Mouse (Mus musculus) heart, adult 9 months (tissue): ENCODE results near the gene Gpr156.

Experiments used
- DNase-seq, 2 experiments: peaks; one replicate each; pipeline ENCODE4 v3.0.0; 2022; ENCODE audit warnings: low spot score in 2 of 2

The Gpr156 gene

GRCm38 (mm10) chr16:37916818-37917201, 514 bp downstream of the Gpr156 start:
- DNase-seq = no peak

DNA sequence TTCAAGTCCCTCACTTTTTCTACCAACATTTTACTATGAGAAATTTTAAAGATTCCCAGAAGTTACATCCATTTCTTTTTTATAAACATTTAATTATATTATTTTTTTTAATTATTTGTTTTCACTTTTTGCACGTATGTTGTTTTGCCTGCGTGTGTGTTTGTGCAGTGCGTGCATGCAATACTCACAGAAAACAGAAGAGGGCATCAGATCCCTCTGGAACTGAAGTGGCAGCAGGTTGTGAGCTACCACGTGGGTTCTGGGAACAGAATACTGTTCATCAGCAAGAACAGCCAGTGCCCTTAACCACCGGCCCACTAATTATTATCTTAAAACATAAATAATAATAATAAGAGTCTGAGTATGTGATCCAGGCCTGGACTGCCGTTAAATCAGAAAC, 2.7 kb downstream of the Gpr156 start:
- DNase-seq = no peak

GRCm38 (mm10) chr16:37920842-37921409, 4.6 kb downstream of the Gpr156 start:
- DNase-seq = no peak

GRCm38 (mm10) chr16:37926087-37926486, 9.8 kb downstream of the Gpr156 start:
- DNase-seq = no peak

GRCm38 (mm10) chr16:37927117-37927516, 10.8 kb downstream of the Gpr156 start:
- DNase-seq = no peak

DNA sequence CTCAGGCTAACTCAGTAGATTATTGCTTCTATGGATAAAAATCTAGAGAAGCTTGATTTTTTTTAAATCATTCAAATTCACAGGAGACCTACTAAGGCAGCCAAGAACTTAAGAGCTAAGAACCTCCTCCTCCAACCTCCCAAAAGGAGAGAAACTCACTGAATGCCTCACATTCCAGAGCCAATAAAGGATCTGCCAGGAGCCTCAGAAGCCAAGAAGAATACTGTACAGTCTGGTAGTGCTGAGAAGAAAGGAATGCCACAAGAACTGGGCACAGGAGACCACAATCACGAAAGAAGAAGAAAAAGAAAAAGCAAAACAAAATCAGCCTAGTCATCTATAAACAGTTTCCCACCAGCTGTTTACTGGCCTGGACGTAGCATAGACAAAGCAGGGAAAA, 12.7 kb downstream of the Gpr156 start:
- no peak for DNase-seq

- DNase-seq = no peak
Observed at GRCm38 (mm10) chr16:37929626-37930025, 13.3 kb downstream of the Gpr156 start.

- no peak for DNase-seq
Observed at GRCm38 (mm10) chr16:37934932-37935331, 18.6 kb downstream of the Gpr156 start.

- DNase-seq = no peak
Observed at GRCm38 (mm10) chr16:37937276-37937675, 21.0 kb downstream of the Gpr156 start.

- no peak for DNase-seq
Observed at GRCm38 (mm10) chr16:37938125-37939081, 22.1 kb downstream of the Gpr156 start.

DNA sequence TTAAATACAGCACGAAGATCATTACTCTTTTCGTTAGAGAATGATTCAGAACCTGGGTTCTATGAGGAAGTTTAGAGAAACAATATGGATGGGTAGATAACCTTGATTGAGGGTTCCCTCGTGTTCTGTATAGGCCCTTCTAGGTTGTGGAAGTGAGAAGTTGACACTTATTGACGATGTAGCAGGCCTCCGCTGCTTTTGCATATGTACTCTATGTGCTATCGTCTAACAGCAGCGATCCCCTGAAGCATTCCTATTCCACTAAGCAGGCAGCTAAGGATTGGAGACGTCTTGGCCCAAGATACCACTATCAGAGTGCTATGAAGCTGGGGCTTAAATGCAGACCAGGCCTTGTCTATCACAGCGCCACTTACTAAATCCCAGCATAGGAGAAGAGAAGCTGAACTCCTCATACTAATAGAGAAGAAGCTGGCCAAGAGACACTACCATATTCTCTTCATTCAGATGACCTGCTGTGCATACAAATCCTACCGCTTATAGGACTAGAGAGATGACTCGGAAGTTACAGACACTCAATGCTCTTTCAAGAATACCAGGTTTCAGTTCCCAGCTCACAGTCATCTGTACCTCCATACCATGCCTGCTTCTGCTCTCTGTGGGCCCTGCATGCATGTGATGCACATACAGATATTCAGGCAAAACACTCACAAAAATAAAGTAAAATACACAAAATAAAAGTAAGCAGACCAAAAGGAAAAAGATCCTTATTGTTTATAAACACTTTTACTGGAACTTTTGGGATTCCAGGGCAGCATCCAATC, 23.0 kb downstream of the Gpr156 start:
- no peak for DNase-seq

DNA sequence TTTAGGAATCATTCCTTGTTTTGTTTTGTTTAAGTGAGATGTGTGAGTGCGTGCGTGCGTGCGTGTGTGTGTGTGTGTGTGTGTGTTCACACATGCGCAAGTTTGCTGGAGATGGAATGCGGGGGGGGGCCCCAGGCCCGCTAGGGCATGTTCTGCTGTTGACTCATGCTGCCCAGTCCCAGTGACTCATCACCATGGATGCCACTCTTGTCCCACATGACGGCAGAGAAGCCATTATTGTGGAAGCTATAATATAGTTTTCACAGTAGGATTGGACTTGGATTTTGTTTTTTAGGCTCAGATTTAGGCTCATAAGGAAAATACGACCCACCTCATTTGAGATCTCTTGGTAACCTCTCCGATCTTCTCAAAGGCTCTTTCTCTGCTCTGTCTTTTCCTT, 24.0 kb downstream of the Gpr156 start:
- DNase-seq = no peak

DNA sequence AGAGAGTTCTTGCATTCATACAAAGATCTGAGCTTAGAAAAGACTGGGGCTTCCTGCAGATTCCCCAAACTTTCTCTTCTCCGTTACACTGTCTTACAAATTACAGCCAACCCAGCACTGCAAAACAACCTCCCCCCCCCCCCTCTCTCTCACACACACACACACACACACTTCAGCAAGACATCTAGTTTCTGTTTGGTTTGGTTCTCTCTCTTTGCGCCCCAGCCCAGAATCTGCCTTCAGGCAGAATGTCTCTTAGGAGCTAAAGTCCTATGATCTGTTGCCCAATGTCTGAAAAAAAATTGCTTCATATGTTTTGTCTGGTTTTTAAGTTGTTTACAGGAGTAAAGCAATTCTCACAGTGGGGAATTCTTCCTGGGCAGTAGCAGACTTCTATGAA, 27.4 kb downstream of the Gpr156 start:
- DNase-seq = peak; percentile 25 to 33

DNA sequence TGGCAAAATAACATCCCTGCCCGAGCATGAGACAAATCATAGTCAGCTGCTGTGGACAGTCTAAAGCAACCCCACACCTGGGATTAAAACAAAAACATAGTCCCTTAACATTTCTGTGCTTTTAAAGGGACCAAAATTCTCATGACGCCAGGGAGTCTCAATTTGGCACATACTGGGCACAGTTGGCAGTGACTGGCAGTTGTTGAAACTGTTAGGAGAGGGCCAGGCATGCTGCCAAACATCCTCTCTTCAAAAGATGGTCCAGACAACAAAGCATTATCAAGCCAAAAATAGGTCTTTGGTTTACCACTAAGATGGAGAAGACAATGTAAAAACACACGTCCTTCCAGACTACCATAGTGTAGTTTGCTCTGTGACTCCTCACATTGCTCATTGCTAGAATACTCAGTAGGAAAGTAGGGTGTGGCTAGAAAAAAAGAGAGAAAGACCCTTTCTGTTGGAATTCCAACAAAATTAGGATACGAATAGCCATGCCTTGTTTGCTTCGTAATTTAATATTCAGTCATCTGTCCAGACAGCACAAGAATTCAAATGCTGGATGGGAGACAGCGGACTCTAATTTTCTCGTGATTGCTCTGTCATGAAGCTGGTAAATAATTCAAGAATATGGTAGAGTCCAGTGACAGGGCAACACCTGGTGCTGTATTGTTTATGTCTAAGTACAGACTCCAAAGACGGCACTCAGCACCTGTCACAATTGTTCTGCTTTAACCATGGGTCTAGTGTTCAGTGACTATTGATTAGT, 28.9 kb downstream of the Gpr156 start:
- no peak for DNase-seq

DNA sequence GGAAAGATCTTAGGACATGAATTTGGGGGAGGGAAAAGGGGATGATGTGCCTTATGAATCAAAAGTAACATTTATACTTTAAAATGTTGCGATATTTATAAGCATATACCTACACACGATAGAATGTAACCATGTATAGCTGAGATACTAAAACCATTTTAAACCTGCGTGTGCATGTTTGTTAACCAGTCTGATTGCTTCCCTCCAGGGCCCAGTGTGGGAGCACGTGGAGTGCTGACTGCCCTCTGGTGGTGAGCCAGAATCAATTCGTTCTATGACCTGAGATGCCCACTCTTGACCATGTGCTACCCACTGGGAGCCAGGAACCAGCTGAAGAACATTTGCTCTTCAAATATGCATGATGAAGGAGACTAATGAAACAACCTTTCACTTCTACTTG, 30.9 kb downstream of the Gpr156 start:
- peak; percentile 37 to 46 for DNase-seq

GRCm38 (mm10) chr16:37948365-37948764, 32.1 kb downstream of the Gpr156 start:
- DNase-seq = no peak

DNA sequence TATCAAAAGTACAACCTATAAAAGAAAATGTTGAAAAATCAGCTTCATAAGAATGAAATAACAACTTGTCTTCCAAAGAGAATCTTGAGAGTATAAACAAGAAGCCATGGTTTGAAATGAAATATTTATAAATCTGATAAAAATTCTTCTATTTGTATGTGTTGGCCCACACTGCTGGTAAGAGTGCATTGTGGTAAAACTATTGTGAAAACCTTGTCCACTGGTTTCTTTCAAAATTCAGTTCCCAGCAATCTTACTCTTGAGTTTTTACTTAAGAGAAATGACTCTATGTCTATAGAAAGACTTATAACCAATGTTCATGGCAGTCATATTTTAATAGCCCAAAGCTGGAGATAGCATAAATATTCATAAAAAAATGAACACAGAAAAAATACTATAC, 34.9 kb downstream of the Gpr156 start:
- no peak for DNase-seq

- no peak for DNase-seq
Observed at GRCm38 (mm10) chr16:37953186-37953585, 36.9 kb downstream of the Gpr156 start.

DNA sequence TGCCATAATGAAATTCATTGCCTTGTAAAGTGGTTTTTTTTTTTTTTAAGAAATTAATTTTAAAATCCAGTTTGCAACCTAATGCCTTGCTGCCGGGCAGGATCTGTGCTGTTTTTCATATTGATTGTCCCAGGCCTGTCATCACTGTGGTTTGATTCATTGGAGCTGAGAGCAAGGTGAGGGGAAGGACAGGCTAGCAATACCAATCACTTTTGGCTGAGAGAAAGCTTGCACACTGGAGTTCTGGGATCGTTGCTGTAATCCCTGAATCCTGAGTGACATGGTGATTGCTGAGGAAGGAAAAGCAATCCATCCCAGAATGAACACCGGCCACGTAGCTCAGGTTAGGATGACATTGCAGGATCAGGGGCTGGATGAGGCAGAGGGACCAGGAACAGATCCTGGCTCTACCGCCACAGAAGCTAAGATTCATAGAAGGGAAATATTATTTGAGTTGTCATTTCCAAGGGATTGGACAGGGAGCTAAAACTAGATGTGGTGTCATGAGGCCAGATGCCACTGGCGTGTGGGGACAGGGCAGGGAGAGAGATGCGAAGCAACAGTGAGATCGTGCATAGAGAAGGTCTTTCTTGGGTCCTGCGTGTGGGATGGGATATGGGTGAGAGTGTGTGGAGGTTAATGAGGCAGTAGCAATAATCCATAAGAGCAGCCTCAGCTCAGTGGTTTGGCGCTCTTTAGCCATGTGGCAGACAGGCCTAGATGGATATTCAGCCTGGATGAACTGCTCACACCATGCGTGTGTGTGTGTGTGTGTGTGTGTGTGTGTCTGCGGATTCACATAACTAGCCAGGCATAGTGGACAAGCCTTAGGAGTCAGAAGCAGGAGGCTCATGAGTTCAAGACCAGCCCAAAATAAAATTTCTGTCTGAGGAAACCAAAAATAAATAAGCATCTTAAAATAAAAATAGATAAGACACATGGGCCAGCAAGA, 38.0 kb downstream of the Gpr156 start:
- DNase-seq = no peak

DNA sequence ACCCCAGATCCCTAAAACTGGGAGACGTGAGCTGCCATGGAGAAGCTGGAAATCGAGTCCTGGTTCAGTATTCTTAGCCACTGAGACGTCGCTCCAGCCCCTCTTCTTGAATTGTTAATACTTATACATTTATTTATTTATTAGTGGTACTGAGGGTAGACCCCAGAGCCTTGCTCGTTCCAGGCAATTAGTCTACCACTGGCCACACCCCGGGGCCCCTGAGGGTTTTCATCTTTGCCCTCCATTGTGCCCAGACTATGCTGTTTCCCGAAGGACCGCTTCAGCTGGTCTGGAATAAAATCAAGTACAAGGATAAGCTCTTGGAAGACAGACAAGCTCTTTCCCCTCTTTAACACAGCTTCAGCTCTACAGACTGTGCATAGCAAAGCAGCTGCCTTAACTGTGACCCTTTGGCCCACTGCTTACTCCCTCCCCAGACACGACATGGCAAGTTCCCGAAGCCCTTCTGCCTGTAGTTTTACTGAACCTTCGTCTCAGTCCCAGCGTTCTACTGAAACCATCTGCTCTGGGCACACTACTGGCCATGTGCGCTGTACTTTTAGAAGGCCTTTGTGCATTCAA, 39.1 kb downstream of the Gpr156 start:
- no peak for DNase-seq
